Mouse (Mus musculus) activated CD4-positive, CD25-positive, alpha-beta regulatory T cell, adult 4 months (primary cell): ENCODE measurements around the gene Chmp2a. TPM values are rescaled to one million over a fixed set of nuclear protein-coding genes. Genes with fewer than 3 reads are reported as not detected.

ENCODE experiments used
- ATAC-seq: one replicate; pipeline ENCODE4 v1.8.0; 2017
- polyA plus RNA-seq, 2 experiments: library from polyadenylated mRNA; unstranded; fragments of 100-300 nt; shearing (Covaris generic); gene quantifications; one replicate each; pipeline ENCODE4 v1.2.1; 2017

The Chmp2a gene
- polyA plus RNA-seq, 2 experiments from 2014 or later, result 300 to 349 TPM

GRCm38 (mm10) chr7:13033451-13034147 lies 1.0 kb downstream of the Chmp2a start:
- ATAC-seq, result no peak

- no peak for ATAC-seq
These were observed 2.1 kb downstream of the Chmp2a start for GRCm38 (mm10) chr7:13032541-13032940.

GRCm38 (mm10) chr7:13031983-13032382 lies 2.6 kb downstream of the Chmp2a start:
- no peak for ATAC-seq

GRCm38 (mm10) chr7:13031069-13031468 lies 3.5 kb downstream of the Chmp2a start:
- no peak for ATAC-seq

GRCm38 (mm10) chr7:13028986-13029385 lies 5.6 kb downstream of the Chmp2a start:
- ATAC-seq, result no peak

GRCm38 (mm10) chr7:13025511-13026112 lies 9.0 kb downstream of the Chmp2a start:
- ATAC-seq, result no peak

GRCm38 (mm10) chr7:13024805-13025204 lies 9.8 kb downstream of the Chmp2a start:
- ATAC-seq, result peak; percentile 15

- ATAC-seq, result peak; percentile 75
These were observed 10.5 kb downstream of the Chmp2a start for GRCm38 (mm10) chr7:13023928-13024731.

- peak; percentile 12 for ATAC-seq
These were observed 11.7 kb downstream of the Chmp2a start for GRCm38 (mm10) chr7:13022773-13023535.

GRCm38 (mm10) chr7:13015217-13015616 lies 19.4 kb downstream of the Chmp2a start:
- ATAC-seq, result no peak

GRCm38 (mm10) chr7:13014275-13014839 lies 20.2 kb downstream of the Chmp2a start:
- ATAC-seq, result no peak

- ATAC-seq, result no peak
These were observed 20.9 kb downstream of the Chmp2a start for GRCm38 (mm10) chr7:13013671-13014070.

GRCm38 (mm10) chr7:13010005-13010908 lies 24.4 kb downstream of the Chmp2a start, which contains the start of gene Zbtb45:
Gene Zbtb45 (minus strand): TSS chr7:13010034.
- no peak for ATAC-seq

GRCm38 (mm10) chr7:13009143-13010004 lies 25.2 kb downstream of the Chmp2a start:
- peak; percentile 84 for ATAC-seq

- ATAC-seq, result no peak
These were observed 27.1 kb downstream of the Chmp2a start for GRCm38 (mm10) chr7:13007341-13008092.

- ATAC-seq, result no peak
These were observed 28.1 kb downstream of the Chmp2a start for GRCm38 (mm10) chr7:13006531-13006930.

GRCm38 (mm10) chr7:13006011-13006410 lies 28.6 kb downstream of the Chmp2a start:
- no peak for ATAC-seq

- no peak for ATAC-seq
These were observed 31.2 kb downstream of the Chmp2a start for GRCm38 (mm10) chr7:13003380-13003779.

GRCm38 (mm10) chr7:13001584-13001983 lies 33.0 kb downstream of the Chmp2a start:
- ATAC-seq, result no peak
